Mouse (Mus musculus) fat pad, adult 2 months (tissue): ENCODE measurements around the gene Shkbp1.

Experiments used
- DNase-seq: peaks from one replicate; pipeline ENCODE4 v3.0.0-alpha.2; 2011; ENCODE audit warnings: low read depth, low spot score; ENCODE audit errors: extremely low read depth

The Shkbp1 gene

DNA sequence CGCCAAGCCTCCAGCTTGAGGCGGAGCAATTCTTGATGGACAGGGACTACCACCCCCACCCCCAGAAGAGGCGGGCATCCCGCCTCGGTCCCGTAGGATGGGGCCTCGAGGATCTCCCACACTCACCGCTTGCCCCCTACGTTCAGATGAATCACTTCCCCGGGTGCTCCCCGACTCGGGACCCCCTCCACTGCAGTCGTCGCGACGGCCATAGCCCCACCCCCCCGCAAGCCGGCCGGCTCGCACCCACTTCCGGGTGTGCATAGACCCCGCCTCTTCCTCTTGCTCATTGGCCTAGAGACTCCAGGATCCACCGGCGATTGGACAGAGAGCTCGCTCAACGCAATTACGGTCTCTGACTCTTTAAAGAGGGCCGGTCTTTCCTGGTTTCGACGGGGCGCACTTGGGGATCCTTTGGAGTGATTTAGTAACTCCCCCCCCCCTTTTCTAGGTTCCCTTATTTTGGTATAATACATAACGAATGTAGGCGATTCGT lies at the start of gene Shkbp1:
Shkbp1 (minus strand) TSS at position 275 of the 496 bp plus-strand sequence.
- no peak for DNase-seq

DNA sequence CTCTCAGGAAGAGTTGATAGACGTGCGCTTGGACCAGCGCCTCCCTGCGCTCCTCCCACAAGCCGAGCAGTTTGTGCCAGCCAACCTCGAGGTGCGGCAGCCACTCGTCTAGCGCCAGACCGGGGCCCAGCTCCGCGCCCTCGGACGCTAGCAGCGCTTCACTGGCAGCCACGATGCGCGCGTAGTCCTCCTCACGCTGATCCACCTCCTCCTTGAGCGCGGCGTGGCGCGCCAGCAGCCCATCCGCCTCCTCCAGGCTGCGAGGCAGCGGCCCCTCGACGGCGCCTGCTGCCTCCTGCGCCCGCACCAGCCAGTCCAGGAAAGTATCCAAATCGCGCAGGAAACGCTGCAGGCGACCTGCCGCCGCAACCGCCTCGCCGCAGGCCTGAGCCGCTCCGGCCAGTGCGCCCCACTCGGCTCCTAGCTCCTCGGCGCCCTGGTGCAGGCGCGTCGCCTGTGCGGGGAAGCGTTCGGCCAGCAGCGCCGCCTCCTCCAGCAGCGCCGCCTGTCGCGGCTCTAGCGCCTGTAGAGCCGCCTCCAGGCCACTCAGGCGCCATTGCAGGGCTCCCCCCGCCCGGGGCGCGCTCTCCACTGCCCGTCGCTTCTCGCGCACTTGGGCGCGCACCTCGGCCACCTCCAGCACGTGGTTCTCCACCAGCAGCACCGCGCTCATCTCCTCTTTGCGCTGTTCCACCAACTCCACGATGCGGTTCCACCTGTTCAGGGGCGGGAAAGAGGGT lies 48.6 kb upstream of the Shkbp1 start:
- DNase-seq = no peak

DNA sequence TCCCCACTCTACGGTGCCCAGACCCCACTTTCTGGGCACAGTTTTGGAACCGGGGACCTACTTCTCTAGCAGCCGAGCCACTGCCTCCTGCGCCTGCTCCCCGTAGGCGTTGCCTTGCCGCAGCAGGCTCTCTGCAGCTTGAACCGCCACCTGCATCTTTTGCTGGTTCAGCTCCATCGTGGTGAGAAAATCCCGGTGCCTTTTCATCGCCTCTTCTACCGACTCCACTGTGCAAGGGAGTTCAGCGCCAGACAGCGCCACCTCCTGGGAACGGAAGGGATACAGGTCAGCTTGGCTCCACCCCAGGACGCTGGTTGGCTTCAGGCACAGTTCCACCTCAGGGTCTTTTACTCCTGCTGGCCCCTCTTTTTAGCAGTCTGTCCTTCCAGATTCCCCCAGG lies 46.9 kb upstream of the Shkbp1 start:
- DNase-seq = no peak

DNA sequence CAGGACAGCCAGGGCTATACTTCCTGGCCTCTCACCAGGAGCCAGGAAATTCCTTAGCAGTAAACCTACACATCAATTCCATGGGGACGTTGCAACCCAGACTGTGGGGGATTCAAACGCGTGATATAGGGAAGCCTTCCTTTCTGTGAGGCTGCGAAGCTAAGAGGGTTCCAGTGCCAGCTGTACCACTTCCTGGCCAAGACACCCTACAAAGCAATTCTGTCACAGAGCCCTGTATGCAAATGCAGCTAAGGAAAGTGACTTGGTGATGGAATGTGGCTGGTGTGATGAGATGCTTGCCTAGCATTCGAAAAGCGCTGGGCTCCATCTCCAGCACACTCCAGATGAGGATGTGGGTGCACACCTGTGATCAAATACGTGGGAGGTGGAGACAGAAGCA lies 44.7 kb upstream of the Shkbp1 start:
- no peak for DNase-seq

DNA sequence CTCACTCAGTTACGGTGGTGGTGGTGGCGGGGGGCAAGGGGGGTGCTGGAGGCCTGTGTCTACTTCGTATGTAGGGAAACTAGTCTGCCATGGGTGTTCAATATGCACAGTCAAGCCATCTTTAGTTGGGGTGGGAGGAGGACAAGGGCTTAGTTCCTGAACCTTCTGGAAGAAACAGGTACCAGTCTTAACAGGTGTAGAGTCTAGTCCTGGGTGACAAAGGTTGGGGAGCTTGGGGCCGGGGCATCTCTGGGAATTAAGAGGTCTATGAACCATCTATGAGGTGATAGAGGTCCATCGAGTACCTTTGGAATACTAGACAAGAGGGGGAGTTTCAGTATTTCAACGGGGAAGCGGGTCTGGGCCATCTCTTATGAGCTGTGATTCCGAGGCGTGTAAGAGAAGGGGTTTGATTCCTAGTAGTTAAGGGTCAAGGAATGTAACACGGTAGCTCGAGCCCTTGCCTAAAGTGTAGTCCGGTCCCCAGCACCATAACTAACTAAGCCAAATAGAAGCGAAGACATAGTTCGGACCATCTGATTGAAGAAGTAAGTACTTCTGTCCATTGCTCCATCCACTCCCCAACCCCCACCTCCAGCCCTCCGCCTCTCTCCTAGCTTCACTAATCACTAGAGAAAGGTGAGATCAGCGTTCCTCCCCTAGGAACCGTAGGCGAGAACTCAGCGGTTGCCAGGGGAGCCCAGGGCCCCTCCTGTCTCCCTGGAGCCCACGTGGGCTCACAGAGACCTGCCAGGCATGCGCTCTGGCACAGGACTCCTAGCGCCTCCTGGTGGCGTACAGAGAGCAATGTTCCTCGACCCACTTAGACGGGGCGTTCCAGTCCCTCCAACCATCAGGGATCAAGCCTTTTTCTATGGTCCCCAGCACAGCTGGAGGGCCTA lies 41.5 kb upstream of the Shkbp1 start:
- no peak for DNase-seq

DNA sequence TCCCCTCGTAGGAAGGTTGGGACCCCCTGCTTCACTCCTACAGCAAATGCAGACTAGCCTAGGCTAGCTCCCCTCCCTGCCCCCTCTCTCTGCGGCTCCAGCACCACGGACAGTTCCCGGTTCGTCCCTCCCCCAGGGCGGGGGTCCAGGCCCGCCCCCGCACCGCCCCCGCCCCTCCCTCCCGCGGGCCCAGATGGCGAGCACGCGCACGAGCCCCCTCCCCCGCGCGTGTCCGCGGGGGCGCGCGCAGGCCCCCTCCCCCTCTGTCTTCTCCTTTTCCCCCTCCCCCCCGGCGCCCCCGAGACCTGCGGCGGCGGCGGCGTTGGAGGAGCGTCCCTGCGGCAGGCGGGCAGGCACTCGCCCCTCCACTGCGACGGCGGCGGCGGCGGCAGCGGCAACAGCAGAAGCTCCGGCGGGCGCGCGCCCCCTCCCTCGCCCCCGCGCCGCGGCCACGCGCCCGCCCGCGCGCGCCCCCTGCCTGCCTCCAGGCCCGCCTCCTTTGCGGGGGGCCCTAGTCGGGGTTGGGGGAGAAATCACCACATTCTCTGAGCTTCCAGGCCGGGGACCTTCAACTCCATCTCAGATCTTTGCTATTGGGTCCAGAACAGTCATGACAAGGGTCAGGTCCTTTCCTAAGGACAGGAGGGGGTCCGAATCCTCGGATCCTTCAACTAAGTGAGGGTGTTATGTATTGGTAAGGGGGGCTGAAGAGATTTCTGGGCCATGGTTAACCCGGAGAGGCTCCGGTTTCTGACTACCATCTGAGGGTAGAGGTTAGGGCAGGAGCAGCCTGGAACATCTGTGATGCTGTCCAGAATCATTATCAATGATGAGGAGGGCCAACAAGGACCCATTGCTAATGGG lies 40.6 kb upstream of the Shkbp1 start:
- DNase-seq = no peak

DNA sequence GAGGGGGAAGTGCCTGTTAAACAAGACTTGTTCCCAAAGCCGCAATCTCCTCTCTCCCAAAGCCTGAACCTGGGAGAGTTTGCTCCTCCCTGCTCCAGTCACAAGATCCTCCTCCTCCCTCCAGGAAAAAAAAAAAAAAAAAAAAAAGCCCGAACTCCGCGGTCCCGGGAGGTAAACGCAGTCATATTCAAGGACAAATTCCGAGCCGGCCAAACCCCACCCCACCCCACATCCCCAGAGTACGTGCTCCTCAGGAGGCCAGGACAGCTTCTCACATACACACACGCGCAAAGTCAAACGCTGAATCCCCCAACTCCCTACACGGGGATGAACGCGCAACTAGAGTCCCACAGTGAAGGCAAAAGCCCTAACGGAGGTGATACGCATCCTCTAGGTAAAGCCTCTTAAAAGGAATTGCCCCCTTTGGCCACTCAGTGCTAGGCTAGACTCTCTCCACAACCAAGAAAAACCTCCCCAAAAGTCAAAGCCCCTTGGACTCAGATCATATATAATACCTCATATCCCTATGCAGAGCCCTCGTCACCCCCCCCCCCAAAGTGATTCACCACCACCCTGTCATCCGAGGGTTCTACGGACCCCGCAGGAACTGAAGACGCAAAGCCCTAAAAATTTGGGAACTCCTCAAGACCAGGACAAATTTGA lies 39.8 kb upstream of the Shkbp1 start:
- no peak for DNase-seq

DNA sequence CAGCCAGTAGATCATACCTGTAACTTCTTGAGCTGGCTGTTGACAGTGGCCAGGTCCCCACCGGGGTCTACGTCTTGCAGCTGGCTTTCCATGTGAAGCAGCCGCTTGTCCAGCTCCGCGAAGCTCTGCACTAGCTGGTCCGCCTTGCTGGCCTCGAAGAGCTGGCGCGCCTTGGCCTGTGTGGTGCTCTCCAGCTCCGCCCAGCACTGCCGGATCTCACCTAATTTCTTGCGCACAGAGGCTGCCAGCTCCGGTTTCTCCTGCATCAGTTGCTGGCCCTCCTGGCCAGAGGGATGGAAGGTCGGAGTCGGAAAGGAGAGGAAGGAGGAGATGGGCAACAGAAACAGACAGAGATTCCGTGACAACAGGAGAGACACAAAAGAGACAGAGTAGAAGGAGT lies 35.6 kb upstream of the Shkbp1 start:
- no peak for DNase-seq

DNA sequence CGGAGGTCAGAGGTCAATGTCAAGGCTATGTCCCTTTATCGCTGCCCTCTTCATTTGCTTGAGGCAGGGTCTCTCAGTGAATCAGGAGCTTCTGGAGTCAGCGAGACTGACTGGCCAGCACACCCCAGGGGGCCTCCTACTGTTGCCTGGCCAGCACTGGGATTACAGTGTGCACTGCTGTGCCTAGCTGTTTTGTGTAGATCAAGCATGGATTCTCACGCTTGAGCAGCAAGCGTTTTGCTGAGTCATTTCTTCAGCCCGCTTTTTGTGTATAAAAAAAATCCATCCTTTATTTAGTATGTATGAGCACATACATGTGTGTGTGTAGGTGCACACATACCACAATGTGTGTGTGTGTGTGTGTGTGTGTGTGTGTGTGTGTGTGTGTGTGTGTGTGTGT lies 33.4 kb upstream of the Shkbp1 start:
- no peak for DNase-seq

DNA sequence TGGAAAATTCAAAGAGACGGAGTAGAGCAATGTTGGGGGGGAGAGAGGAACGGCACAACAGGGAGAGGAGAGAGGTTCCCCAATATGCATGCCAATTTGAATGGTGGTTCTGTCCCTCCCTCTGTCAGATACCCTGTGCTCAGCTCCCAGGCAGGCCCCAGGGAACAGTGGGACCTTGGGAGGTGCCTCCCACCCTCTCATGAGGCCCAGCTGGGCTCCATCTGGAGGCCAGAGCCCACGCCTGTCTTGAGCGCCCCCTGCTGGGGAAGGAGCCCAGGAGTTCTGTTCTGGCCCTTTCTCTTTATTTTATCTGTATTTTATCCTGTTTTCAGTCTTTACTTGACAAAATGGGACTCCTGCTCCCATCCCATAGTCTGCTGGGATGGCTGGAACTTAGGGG lies 28.9 kb upstream of the Shkbp1 start:
- DNase-seq = no peak

DNA sequence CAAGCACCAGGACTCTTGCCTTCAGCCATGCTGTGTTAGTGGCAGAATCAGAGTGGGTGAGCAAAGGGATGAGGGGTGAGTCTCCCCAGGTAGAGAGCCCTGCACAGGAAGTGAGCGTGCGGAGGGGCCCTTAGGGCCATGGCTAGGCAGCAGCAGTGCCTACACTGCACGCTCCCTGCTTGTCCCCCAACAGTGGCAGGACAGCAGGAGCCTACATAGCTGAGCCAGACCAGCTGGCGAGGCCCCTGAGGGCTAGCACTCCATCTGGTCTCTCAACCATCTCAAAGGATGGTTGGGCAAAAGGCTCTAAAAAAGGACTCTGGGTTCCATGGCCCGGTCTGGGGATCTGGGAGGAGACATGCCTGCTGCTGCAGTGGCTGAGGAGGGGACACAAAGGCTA lies 28.3 kb upstream of the Shkbp1 start:
- no peak for DNase-seq

DNA sequence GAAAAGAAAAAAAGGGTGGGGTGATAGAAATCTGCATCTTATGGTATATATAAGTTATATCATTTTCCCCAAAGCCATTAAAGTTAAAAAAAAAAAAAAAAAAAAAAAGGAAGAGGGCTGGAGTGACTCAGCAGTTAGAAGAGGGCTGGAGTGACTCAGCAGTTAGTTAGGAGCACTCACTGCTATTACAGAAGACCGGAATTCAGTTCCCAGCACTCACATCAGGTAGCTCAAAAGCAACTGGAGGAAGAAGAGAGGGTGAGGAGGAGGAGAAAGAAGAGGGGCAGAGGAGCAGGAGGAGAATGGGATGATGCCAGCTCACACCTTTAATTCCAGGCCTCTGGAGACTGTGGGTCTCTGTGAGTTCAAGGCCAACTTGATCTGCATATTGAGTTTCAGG lies 27.4 kb upstream of the Shkbp1 start:
- DNase-seq = no peak

DNA sequence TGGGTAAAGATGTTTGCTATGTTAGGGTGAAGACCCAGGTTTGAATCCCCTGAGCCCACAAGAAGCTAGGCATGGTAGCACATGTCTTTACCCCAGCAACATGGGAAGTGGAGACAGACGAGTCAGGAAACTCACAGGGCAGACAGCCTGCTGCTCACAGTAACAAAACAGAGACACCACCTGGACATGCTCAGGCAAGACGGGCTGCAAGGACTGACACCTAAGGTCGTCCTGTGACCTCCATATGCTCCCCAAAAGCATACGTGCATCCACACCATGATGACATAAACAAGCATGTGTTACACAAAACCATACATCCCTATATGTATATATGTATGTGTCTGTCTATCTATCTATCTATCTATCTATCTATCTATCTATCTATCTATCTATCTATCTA lies 25.7 kb upstream of the Shkbp1 start:
- DNase-seq = no peak

DNA sequence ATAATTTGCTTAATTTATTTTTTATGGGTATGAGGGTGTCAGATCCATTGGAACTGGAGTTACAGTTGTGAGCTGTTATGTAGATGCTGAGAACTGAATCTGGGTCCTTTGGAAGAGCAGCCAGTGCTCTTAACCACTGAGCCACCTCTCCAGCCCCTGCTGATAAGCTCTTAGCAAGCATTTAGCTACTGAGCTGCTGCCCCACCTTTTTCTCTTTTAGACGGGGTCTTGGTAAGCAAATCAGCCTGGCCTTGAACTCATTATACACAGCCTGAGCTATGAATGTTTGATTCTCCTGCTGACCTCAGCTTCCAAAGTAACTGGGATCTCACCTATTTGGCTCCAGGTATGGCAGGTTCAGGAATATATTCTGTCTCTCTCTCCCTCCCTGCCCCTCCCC lies 25.2 kb upstream of the Shkbp1 start:
- no peak for DNase-seq

DNA sequence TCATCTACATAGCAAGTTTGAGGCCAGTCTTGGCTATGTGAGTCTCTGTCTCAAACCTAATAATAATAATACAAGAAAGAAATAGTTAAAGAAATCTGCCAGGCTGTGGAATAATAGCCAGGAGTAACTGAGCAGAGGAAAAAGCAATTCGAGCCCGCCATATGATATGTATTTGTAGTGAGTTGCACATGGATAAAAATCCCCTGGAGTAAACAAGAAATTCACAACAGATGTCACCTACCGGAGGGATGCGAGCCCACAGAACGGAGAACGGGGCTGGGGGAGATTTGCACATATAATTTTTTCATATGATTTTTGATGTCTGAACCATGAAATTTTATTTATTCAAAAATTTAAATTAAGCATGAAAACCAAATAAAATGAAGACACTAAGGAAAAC lies 24.0 kb upstream of the Shkbp1 start:
- no peak for DNase-seq

DNA sequence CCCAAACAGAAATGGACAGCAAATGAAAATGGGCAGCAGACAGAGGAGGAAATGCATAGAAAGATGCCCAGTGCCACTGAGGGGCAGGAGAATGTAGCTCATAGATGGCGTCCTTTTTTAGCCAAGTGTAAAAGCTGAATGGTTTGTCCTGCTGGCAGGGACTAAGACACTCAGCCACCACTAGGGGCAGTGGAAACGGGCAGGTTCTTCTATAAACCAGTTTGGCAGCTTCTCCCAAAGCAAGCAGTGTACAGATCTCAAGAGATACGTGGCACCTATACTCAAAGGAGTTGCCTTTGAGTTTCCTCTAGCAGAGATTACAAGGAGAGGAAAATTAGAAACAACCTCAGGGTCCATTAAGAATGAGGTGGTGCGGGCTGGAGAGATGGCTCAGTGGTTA lies 22.6 kb upstream of the Shkbp1 start:
- DNase-seq = peak; percentile 34

DNA sequence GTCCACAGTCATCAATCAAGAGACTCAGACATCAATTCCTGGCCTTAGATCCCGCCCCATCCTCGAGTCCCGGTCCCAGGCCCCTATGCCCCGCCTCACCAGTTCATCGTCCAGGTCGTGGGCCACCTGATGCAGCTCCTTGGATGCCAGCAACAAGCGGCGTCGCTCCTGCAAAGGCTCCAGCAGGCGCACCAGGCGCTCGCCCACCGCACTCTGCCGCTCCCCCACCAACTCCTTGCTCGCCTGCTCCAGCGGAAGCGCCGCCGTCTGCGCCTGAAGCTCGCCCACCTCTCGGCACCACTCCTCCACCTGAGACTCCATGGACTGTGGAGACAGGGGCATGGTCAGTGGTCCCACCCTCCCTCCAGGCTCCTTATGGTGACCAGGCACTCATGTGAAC lies 19.5 kb upstream of the Shkbp1 start:
- no peak for DNase-seq

DNA sequence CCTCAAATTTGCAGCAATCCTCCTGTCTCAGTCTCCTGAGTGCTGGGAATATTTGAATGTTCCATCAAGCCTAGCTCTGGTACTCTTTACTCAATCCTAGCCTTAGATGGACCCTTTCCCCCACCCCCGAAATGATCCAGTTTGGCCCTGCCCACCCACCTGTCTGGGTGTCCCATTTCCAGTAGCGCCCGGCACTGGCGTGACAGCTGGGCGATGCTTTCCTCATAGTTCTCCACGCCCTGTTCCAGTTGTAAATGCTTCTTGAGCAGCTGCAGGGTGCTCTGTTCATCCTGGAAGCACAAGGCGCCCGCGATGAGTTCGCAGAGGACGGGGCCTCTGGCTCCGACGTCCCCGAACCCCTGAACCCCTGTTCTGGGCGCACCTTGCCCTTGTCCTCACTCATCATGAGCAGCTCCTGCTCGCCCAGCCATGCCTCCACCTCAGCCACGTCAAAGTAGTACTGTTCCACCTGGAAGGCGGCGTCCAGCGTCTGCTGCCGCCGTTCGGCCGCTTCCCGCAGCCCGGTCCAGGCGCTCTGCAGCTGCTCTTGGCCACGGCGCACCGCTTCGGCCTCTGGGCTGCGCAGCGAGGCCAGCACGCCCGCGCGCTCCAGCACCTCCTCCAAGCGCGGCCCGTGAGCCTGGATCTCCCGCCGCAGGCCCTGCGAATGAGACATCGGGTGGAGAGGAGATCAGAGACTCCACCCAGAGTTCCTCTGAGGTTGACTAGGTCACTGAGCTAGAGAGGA lies 16.1 kb upstream of the Shkbp1 start:
- no peak for DNase-seq

DNA sequence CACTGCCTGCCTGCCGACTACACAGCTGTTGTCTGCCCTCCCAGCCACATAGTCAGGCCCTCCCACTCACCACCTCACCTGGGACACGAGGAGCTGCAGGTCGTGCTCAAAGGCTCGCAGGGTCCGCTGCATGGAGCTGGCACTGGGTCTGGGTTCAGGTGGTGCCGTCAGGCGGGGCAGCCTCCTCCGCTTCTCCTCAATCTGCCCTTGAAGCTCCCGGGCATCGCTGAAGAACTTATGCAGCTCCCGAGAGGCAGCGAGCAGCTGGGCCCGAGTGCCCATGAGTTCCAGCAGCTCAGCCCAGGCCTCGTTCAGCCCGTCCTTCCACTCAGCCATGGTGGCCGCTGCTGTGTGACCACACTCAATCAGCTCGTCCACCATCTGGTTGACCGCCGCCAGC lies 13.3 kb upstream of the Shkbp1 start:
- no peak for DNase-seq

DNA sequence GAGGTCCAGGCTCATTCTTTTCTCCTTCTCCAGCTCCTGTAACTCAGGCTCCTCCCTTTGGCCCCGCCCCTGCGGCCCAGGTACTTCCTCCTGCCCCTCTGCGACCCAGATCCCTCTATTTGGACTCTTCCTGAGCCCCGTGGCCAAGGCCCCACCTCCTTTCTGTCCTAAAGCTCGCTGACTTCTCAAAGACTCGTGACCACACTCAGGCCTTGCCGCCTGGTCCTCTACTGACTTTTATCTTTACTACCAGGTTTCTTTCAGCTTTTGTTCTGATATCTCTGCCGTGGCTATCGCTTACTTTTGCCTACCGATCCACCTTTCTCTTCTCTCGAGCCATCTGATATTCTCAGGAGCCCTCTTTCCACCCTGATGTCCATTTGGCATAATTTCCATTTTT lies 12.2 kb upstream of the Shkbp1 start:
- no peak for DNase-seq
